Mouse (Mus musculus) mammary gland, adult 2 months (tissue): Measurements from ENCODE around the gene Hpcal1. TPM values are rescaled to one million over a fixed set of nuclear protein-coding genes. Genes with fewer than 3 reads are reported as not detected.

ENCODE experiments used
- polyA plus RNA-seq: library from polyadenylated mRNA; depleted of rRNA; stranded (reverse); fragments of >200 nt; gene quantifications from 2 replicates; pipeline ENCODE4 v1.2.3, GENCODE M21; 2012; ENCODE audit warnings: low replicate concordance; rRNA removed

Hpcal1 gene
- 81.9 and 102 TPM in 2 replicates for polyA plus RNA-seq

DNA sequence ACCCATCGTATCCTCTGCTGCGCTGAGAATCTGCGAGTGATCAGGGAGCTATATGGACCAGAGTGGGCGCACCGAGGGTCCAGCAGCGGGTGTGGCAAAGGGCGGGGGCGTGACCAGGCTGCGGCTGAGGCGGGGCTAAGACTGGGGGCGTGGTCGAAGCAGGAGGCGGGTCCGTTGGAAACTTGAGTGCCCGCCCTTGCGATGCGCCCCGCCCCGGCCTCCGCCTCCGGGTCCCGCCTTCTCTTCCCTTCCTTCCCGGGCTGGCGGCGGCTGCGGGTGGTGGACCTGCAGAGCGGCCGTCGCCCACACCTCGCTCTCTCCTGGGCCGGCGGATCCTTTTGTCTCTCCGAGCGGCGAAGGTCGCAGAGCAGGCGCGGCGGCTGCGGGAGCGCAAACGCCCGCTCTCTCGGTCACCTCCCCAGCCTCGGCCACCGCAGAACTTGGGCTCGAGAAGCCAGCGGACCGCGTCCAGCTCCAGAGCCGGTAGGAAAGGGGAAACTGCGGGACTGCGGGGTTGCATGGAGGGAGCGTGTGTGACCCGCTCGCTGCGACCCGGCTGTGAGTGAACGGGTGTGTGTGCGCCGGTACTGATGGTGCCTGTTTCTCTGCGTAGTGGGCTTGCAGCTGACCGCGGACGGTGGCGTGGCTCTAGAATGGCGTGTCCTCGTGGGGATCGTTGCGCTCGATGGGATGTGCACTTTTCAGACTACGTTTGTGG lies at the start of gene Hpcal1:
Gene Hpcal1 (plus strand): TSS at position 293 of the 718 bp plus-strand sequence.

Other genes starting within 250 kb of the Hpcal1 start
- 37.9 and 48.5 TPM in 2 replicates for gene Odc1, start 146.1 kb upstream of the Hpcal1 start, polyA plus RNA-seq